Mouse (Mus musculus): ENCODE measurements around the gene Tet1. TPM values are rescaled to one million over a fixed set of nuclear protein-coding genes. Genes with fewer than 3 reads are reported as not detected.

Gene Tet1
- polyA plus RNA-seq, 1 experiment from 2014 or later: 1.5 TPM

- Histone ChIP-seq H3K4me2 (no peak overlapping the region), H3K9me3 (replicated peaks) (no peaks in the 10 kb centered on the region), H3K9ac (no peak overlapping the region), H3K27ac (no peak overlapping the region), H3K27me3 (peaks cover 19% of the 10 kb centered on the region), H3K4me1 (replicated peaks) (peaks cover 13% of the 10 kb centered on the region), H3K4me3 (replicated peaks) (no peak overlapping the region), H3K36me3 (no peaks in the 10 kb centered on the region)
- 57% methylated on average over 3 of the region's 3 CpGs for WGBS (ENCODE audit: insufficient replicate concordance)
- ATAC-seq (ENCODE audit: low read depth) (no peak), DNase-seq (no peak)
These were observed 17.8 kb downstream of the Tet1 start for GRCm38 (mm10) chr10:62891025-62891424.

GRCm38 (mm10) chr10:62886799-62887591 lies 21.8 kb downstream of the Tet1 start:
- ATAC-seq (ENCODE audit: low read depth) (peak; percentile 65), DNase-seq (peak; percentile 15)
- Histone ChIP-seq H3K4me2 (peak overlapping the region; percentile 78), H3K9me3 (replicated peaks) (no peaks in the 10 kb centered on the region), H3K9ac (peak overlapping the region; percentile 49), H3K4me3 (replicated peaks) (peak overlapping the region; percentile 59), H3K36me3 (no peaks in the 10 kb centered on the region), H3K27ac (no peak overlapping the region), H3K27me3 (peaks cover 27% of the 10 kb centered on the region), H3K4me1 (replicated peaks) (peaks cover 13% of the 10 kb centered on the region)
- WGBS (ENCODE audit: insufficient replicate concordance): under 1% methylated on average over 56 of the region's 56 CpGs

GRCm38 (mm10) chr10:62885969-62886798 lies 22.6 kb downstream of the Tet1 start:
- Histone ChIP-seq H3K9ac (peak overlapping the region; percentile 49), H3K4me3 (replicated peaks) (peak overlapping the region; percentile 59), H3K27me3 (peaks cover 27% of the 10 kb centered on the region), H3K9me3 (replicated peaks) (no peaks in the 10 kb centered on the region), H3K36me3 (no peaks in the 10 kb centered on the region), H3K4me1 (replicated peaks) (peaks cover 13% of the 10 kb centered on the region), H3K27ac (no peak overlapping the region), H3K4me2 (peak overlapping the region; percentile 78)
- DNase-seq (peak; percentile 11), ATAC-seq (ENCODE audit: low read depth) (0 out of 2 replicates have a peak, but pooled peaks have one; percentile 47)
- WGBS (ENCODE audit: insufficient replicate concordance): under 1% methylated on average over 38 of the region's 38 CpGs

- 16% methylated on average over 10 of the region's 10 CpGs for WGBS (ENCODE audit: insufficient replicate concordance)
- Histone ChIP-seq H3K4me1 (replicated peaks) (peaks cover 13% of the 10 kb centered on the region), H3K27ac (no peak overlapping the region), H3K9me3 (replicated peaks) (no peaks in the 10 kb centered on the region), H3K36me3 (no peaks in the 10 kb centered on the region), H3K27me3 (peaks cover 27% of the 10 kb centered on the region), H3K4me3 (replicated peaks) (peak overlapping the region; percentile 59), H3K9ac (no peak overlapping the region), H3K4me2 (peak overlapping the region; percentile 78)
- DNase-seq (no peak), ATAC-seq (ENCODE audit: low read depth) (no peak)
These were observed 23.3 kb downstream of the Tet1 start for GRCm38 (mm10) chr10:62885460-62885859.

- no peaks in the 10 kb centered on the region for H3K36me3 ChIP-seq
- H3K27ac ChIP-seq: no peak overlapping the region
- H3K9ac ChIP-seq: no peak overlapping the region
- no peak overlapping the region for H3K4me3 ChIP-seq (replicated peaks)
- DNase-seq: no peak
- 43% methylated on average over 1 of the region's 1 CpGs for WGBS (ENCODE audit: insufficient replicate concordance)
- H3K27me3 ChIP-seq: peaks cover 27% of the 10 kb centered on the region
- ATAC-seq (ENCODE audit: low read depth): no peak
- peaks cover 13% of the 10 kb centered on the region for H3K4me1 ChIP-seq (replicated peaks)
- no peaks in the 10 kb centered on the region for H3K9me3 ChIP-seq (replicated peaks)
- H3K4me2 ChIP-seq: no peak overlapping the region
These were observed 24.3 kb downstream of the Tet1 start for GRCm38 (mm10) chr10:62884517-62884916.

GRCm38 (mm10) chr10:62883933-62884372 lies 24.8 kb downstream of the Tet1 start:
- Histone ChIP-seq H3K4me3 (replicated peaks) (no peak overlapping the region), H3K9me3 (replicated peaks) (no peaks in the 10 kb centered on the region), H3K9ac (no peak overlapping the region), H3K4me2 (no peak overlapping the region), H3K27me3 (peaks cover 27% of the 10 kb centered on the region), H3K4me1 (replicated peaks) (peaks cover 13% of the 10 kb centered on the region), H3K27ac (no peak overlapping the region), H3K36me3 (no peaks in the 10 kb centered on the region)
- ATAC-seq (ENCODE audit: low read depth) (no peak), DNase-seq (no peak)
- WGBS (ENCODE audit: insufficient replicate concordance): 28% methylated on average over 9 of the region's 9 CpGs

- 24% methylated on average over 5 of the region's 5 CpGs for WGBS (ENCODE audit: insufficient replicate concordance)
These were observed 27.6 kb downstream of the Tet1 start for GRCm38 (mm10) chr10:62881211-62881610.

GRCm38 (mm10) chr10:62878056-62878455 lies 30.7 kb downstream of the Tet1 start:
- Histone ChIP-seq H3K4me3 (replicated peaks) (no peak overlapping the region), H3K27ac (no peak overlapping the region), H3K27me3 (no peaks in the 10 kb centered on the region), H3K9ac (no peak overlapping the region), H3K4me2 (no peak overlapping the region), H3K4me1 (replicated peaks) (no peaks in the 10 kb centered on the region), H3K36me3 (no peaks in the 10 kb centered on the region), H3K9me3 (replicated peaks) (no peaks in the 10 kb centered on the region)
- ATAC-seq (ENCODE audit: low read depth) (no peak), DNase-seq (no peak)
- 82% methylated on average over 13 of the region's 13 CpGs for WGBS (ENCODE audit: insufficient replicate concordance)

More at GRCm38 (mm10) chr10:62881211-62881610, 27.6 kb downstream of the Tet1 start:
- Histone ChIP-seq H3K9me3 (replicated peaks) (no peaks in the 10 kb centered on the region), H3K36me3 (no peaks in the 10 kb centered on the region), H3K9ac (no peak overlapping the region), H3K4me3 (replicated peaks) (no peak overlapping the region), H3K4me1 (replicated peaks) (peaks cover 2% of the 10 kb centered on the region), H3K4me2 (no peak overlapping the region), H3K27ac (no peak overlapping the region), H3K27me3 (peaks cover 10% of the 10 kb centered on the region)
- DNase-seq (no peak), ATAC-seq (ENCODE audit: low read depth) (no peak)

- H3K4me2 ChIP-seq: no peak overlapping the region
- no peaks in the 10 kb centered on the region for H3K9me3 ChIP-seq (replicated peaks)
- H3K27me3 ChIP-seq: no peaks in the 10 kb centered on the region
- no peak for DNase-seq
- no peaks in the 10 kb centered on the region for H3K4me1 ChIP-seq (replicated peaks)
- no peak for ATAC-seq (ENCODE audit: low read depth)
- H3K27ac ChIP-seq: no peak overlapping the region
- H3K9ac ChIP-seq: no peak overlapping the region
- no peaks in the 10 kb centered on the region for H3K36me3 ChIP-seq
- 70% methylated on average over 4 of the region's 4 CpGs for WGBS (ENCODE audit: insufficient replicate concordance)
- no peak overlapping the region for H3K4me3 ChIP-seq (replicated peaks)
These were observed 33.2 kb downstream of the Tet1 start for GRCm38 (mm10) chr10:62875565-62875964.

- H3K9me3 ChIP-seq (replicated peaks): no peaks in the 10 kb centered on the region
- no peak overlapping the region for H3K4me2 ChIP-seq
- no peaks in the 10 kb centered on the region for H3K27me3 ChIP-seq
- WGBS (ENCODE audit: insufficient replicate concordance): 61% methylated on average over 4 of the region's 4 CpGs
- ATAC-seq (ENCODE audit: low read depth) (no peak), DNase-seq (no peak)
- H3K27ac ChIP-seq: no peak overlapping the region
- H3K9ac ChIP-seq: no peak overlapping the region
- H3K4me3 ChIP-seq (replicated peaks): no peak overlapping the region
- H3K4me1 ChIP-seq (replicated peaks): no peaks in the 10 kb centered on the region
- no peaks in the 10 kb centered on the region for H3K36me3 ChIP-seq
These were observed 34.0 kb downstream of the Tet1 start for GRCm38 (mm10) chr10:62874828-62875227.

GRCm38 (mm10) chr10:62866035-62866791 lies 42.6 kb downstream of the Tet1 start:
- Histone ChIP-seq H3K27me3 (peaks cover 4% of the 10 kb centered on the region), H3K4me3 (replicated peaks) (peak overlapping the region; percentile 49), H3K4me1 (replicated peaks) (peaks cover 11% of the 10 kb centered on the region), H3K9ac (no peak overlapping the region), H3K36me3 (no peaks in the 10 kb centered on the region), H3K4me2 (peak overlapping the region; percentile 73), H3K27ac (no peak overlapping the region), H3K9me3 (replicated peaks) (no peaks in the 10 kb centered on the region)
- DNase-seq (no peak), ATAC-seq (ENCODE audit: low read depth) (no peak)
- WGBS (ENCODE audit: insufficient replicate concordance): 43% methylated on average over 11 of the region's 11 CpGs

All from liver, embryonic 13.5 days (tissue).